Mouse (Mus musculus): ENCODE measurements at regions not wholly inside any gene's neighbourhood (a gene's known extent, or its start where the extent isn't known, plus 50 kb on each side); places are given as distances from the start of the nearest gene placed in this dataset.

- TF ChIP-seq EP300 (IDR thresholded peaks at IDR 0.05; ENCODE audit: low read depth) (no peak; the same call in 1 of the 2 replicates), CTCF (IDR thresholded peaks at IDR 0.05; ENCODE audit: low read depth) (no peak)
Observed at GRCm38 (mm10) chr2:61295261-61295964, 283.0 kb upstream of the Tank start.
